Mouse (Mus musculus) liver, embryonic 16.5 days (tissue): ENCODE data around the gene Anxa3. TPM values are rescaled to one million over a fixed set of nuclear protein-coding genes. Genes with fewer than 3 reads are reported as not detected.
A peak's percentile ranks its signal among the peaks of the same experiment; 100 is the strongest.

Experiments
- ATAC-seq: fragments of 200-750 bp; cut with Nextera tagmentation; 2 replicates; pipeline ENCODE4 v1.8.0; 2017; ENCODE audit warnings: low read depth, mild to moderate bottlenecking, moderate number of reproducible peaks, moderate library complexity
- H3K27ac ChIP-seq: fragments of 300-500 bp; sonication (generic); 2 replicates; pipeline ENCODE4 v1.5.1; 2014; ENCODE audit warnings: mild to moderate bottlenecking, low read length
- H3K27me3 ChIP-seq: fragments of 300-500 bp; sonication (generic); 2 replicates; pipeline ENCODE4 v1.6.1; 2014; ENCODE audit warnings: low read depth, low read length, mixed read lengths; ENCODE audit not compliant: control insufficient read depth, insufficient read depth
- H3K36me3 ChIP-seq: fragments of 300-500 bp; sonication (generic); 2 replicates; pipeline ENCODE4 v1.6.1; 2014; ENCODE audit warnings: mild to moderate bottlenecking; ENCODE audit not compliant: control insufficient read depth, insufficient read depth
- H3K4me1 ChIP-seq: fragments of 300-500 bp; sonication (generic); 2 replicates; pipeline ENCODE4 v1.6.1; 2014; ENCODE audit warnings: low read depth, low read length, mixed read lengths; ENCODE audit not compliant: control insufficient read depth
- H3K4me2 ChIP-seq: fragments of 300-500 bp; sonication (generic); 2 replicates; pipeline ENCODE4 v1.6.1; 2014; ENCODE audit warnings: low read depth, low read length, mixed read lengths
- H3K4me3 ChIP-seq: fragments of 300-500 bp; sonication (generic); 2 replicates; pipeline ENCODE4 v1.5.1; 2014; ENCODE audit warnings: low read depth, mild to moderate bottlenecking, low read length
- H3K9ac ChIP-seq: fragments of 300-500 bp; sonication (generic); 2 replicates; pipeline ENCODE4 v1.6.1; 2014; ENCODE audit warnings: low read depth, low read length
- H3K9me3 ChIP-seq: fragments of 300-500 bp; sonication (generic); replicated peaks from 2 replicates; pipeline ENCODE4 v1.6.1; 2016; ENCODE audit warnings: low read length; ENCODE audit not compliant: control insufficient read depth
- WGBS: fragments of 180-500 bp; shearing (Covaris S2); extraction: QIAGEN DNeasy Blood & Tissue Kit; methylation state at CpG from one replicate; pipeline ENCODE4 v1.1.7; 2014; ENCODE audit not compliant: insufficient replicate concordance; 5-methylcytosine and 5-hydroxymethylcytosine counted together
- polyA plus RNA-seq: library from polyadenylated mRNA; unstranded; fragments of >200 nt; fragmentation: Nextera tagmentation; extraction: Ambion mirVana; gene quantifications from 2 replicates; pipeline ENCODE4 v1.2.1, GENCODE M21; 2015

The Anxa3 gene
- polyA plus RNA-seq, 1 experiment from 2014 or later: 20.4 TPM

- Histone ChIP-seq H3K9me3 (no peaks in the 10 kb centered on the region), H3K4me3 (no peak overlapping the region), H3K4me1 (no peaks in the 10 kb centered on the region), H3K27ac (no peak overlapping the region), H3K9ac (no peak overlapping the region), H3K4me2 (no peak overlapping the region), H3K27me3 (no peaks in the 10 kb centered on the region), H3K36me3 (no peaks in the 10 kb centered on the region)
- ATAC-seq: no peak
- WGBS: 48% methylated on average over 1 of the region's 1 CpGs
Measured at GRCm38 (mm10) chr5:96859938-96860337, 66.8 kb downstream of the Anxa3 start.

DNA sequence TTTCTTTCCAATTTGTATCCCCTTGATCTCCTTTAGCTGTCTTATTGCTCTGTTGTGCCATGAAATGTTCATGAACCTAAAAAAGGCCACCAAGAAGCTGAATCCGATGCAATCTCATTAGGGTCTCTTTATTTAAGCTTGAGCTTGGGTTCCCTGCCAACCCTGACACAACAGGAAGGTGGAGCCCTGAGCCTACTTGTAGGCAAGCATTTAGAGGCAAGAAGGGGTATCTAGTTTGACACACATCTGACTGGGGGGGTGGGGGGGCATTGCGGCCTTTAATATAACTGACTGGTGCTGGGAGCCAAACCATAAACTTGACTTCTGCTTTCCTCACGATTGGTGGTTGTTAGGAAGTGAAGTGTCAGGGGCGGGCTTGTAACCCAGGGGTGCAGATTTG, 74.0 kb downstream of the Anxa3 start:
- Histone ChIP-seq H3K27me3 (no peaks in the 10 kb centered on the region), H3K9me3 (no peaks in the 10 kb centered on the region), H3K36me3 (no peaks in the 10 kb centered on the region), H3K4me1 (no peaks in the 10 kb centered on the region), H3K27ac (no peak overlapping the region), H3K9ac (no peak overlapping the region), H3K4me3 (no peak overlapping the region), H3K4me2 (no peak overlapping the region)
- 51% methylated on average over 4 of the region's 4 CpGs for WGBS
- no peak for ATAC-seq

GRCm38 (mm10) chr5:96868893-96869292, 75.8 kb downstream of the Anxa3 start:
- no peak for ATAC-seq
- no peaks in the 10 kb centered on the region for H3K4me1 ChIP-seq
- no peak overlapping the region for H3K9ac ChIP-seq
- H3K36me3 ChIP-seq: no peaks in the 10 kb centered on the region
- H3K4me3 ChIP-seq: no peak overlapping the region
- no peak overlapping the region for H3K27ac ChIP-seq
- no peaks in the 10 kb centered on the region for H3K27me3 ChIP-seq
- WGBS: 47% methylated on average over 6 of the region's 6 CpGs
- H3K4me2 ChIP-seq: no peak overlapping the region
- H3K9me3 ChIP-seq: no peaks in the 10 kb centered on the region

DNA sequence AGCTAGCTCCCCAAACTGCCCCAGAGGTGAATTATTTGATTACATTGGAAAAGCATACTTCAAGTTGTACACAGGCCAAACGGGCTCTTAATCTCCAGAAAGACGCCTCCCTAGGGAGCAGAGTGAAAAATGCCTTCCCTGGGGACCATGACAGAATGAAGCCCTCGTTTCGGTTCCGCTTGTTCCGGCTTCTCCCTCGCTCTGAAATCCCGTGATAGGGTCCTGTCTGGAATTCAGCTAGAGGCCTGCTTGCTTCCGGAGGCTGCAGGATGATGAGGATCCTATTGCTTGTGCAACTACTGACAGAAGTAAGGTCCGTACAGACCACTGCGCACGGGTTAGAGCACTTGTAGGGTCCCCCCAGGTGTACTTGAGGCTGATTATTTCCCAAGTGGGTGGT, 77.9 kb downstream of the Anxa3 start:
- no peak overlapping the region for H3K4me2 ChIP-seq
- H3K27me3 ChIP-seq: no peaks in the 10 kb centered on the region
- no peak overlapping the region for H3K4me3 ChIP-seq
- ATAC-seq: no peak
- no peaks in the 10 kb centered on the region for H3K36me3 ChIP-seq
- no peaks in the 10 kb centered on the region for H3K4me1 ChIP-seq
- 75% methylated on average over 12 of the region's 12 CpGs for WGBS
- no peak overlapping the region for H3K9ac ChIP-seq
- no peaks in the 10 kb centered on the region for H3K9me3 ChIP-seq
- H3K27ac ChIP-seq: no peak overlapping the region

DNA sequence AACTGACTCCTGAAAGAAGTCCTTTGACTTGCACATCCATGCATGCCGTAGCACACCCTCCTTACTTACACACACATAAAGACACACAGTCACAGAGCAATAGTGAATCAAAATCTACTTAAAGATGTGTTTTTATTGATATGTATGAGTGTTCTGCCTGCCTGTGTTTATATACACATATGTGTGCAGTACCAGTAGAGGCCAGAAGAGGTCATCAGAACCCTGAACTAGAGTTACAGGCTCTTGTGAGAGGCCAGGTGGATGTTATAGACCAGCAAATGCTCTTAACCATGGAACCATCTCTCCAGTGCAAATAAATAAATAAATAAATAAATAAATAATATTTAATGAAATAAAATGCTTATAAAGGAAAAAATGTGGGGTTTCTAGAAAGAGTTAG, 85.0 kb downstream of the Anxa3 start:
- WGBS: 82% methylated on average over 1 of the region's 1 CpGs
- Histone ChIP-seq H3K4me1 (peaks cover 3% of the 10 kb centered on the region), H3K27me3 (no peaks in the 10 kb centered on the region), H3K9ac (no peak overlapping the region), H3K27ac (no peak overlapping the region), H3K36me3 (no peaks in the 10 kb centered on the region), H3K4me2 (no peak overlapping the region), H3K9me3 (peaks cover 4% of the 10 kb centered on the region; the same call in 1 of the 2 replicates), H3K4me3 (no peak overlapping the region)
- no peak for ATAC-seq

DNA sequence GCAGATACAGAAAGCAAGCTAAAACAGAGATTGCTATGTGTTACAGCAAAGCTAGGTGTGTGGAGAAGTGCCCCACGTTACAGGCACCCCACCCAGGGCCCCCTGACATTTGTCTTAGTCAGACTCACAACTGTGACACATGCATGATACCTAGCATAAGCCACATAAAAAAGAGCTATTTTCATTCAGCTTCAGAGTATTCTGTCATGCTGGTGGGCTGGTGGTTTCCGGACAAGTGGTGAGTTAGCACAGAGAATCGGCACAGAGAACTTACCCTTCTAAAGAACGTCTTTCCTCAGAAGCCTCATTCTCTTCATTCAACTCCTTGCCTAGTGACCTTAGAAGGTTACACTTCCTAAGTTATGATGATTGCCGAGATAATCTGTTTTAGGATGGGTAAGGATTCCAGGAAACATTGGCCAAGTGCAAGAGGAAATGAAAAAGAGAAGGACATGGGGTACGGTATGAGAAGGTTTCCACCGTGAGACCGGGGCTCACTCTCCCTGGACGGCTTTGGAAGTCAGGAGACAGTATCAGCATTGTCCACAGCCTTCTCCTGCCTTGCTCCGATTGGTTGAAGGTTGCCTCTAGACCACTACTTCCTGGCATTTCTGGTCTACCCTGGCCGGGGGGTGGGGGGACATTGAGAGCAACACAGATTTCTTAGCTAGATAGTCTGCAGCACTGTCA, 85.9 kb downstream of the Anxa3 start:
- Histone ChIP-seq H3K9me3 (peaks cover 4% of the 10 kb centered on the region; the same call in 1 of the 2 replicates), H3K27ac (no peak overlapping the region), H3K4me2 (no peak overlapping the region), H3K4me3 (no peak overlapping the region), H3K27me3 (no peaks in the 10 kb centered on the region), H3K36me3 (no peaks in the 10 kb centered on the region), H3K4me1 (peaks cover 3% of the 10 kb centered on the region), H3K9ac (no peak overlapping the region)
- ATAC-seq: no peak
- WGBS: 51% methylated on average over 11 of the region's 11 CpGs

DNA sequence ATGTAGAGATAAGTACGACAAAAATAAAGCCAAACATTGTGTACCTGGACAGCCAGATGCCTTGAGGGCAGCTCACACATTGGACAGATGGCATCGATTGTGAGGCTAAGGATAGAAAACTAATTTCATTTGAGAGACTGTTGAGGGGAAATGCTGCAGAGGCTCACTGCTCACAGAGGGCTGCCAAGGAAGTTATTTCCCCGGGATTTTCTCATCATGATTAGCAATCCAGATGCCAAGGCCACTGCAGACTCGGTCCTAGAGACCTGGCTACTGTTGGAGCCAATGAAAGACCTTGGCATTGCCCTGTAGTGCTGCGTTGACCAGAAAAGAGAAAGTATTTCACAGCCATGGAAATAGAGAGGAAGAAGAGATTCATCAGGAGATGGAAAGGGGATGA, 87.1 kb downstream of the Anxa3 start:
- Histone ChIP-seq H3K4me3 (no peak overlapping the region), H3K9ac (no peak overlapping the region), H3K27ac (no peak overlapping the region), H3K4me1 (peaks cover 5% of the 10 kb centered on the region), H3K36me3 (no peaks in the 10 kb centered on the region), H3K9me3 (peaks cover 4% of the 10 kb centered on the region; the same call in 1 of the 2 replicates), H3K27me3 (no peaks in the 10 kb centered on the region), H3K4me2 (no peak overlapping the region)
- WGBS: 64% methylated on average over 5 of the region's 5 CpGs
- ATAC-seq: no peak

DNA sequence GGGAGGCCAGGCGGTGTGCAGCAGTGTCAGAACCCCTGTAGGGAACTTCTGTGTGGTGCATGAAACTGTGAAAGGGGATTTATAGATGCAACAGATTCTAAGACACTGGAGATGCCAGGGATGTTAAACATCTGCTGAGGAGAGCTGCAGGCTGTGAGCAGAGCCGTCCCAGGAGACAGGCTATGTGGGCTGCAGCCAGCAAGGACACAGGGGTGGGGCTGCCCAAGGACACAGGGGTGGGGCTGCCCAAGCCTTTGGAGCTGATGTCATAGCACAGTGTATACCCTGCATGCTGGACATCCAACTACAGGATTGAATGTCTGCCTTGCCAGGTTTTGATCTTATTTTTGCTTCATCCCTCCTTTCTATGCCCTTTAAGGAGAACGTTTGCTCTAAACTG, 88.0 kb downstream of the Anxa3 start:
- H3K9me3 ChIP-seq: peaks cover 4% of the 10 kb centered on the region; the same call in 1 of the 2 replicates
- H3K36me3 ChIP-seq: no peaks in the 10 kb centered on the region
- H3K4me1 ChIP-seq: peaks cover 12% of the 10 kb centered on the region
- 72% methylated on average over 3 of the region's 3 CpGs for WGBS
- no peak overlapping the region for H3K27ac ChIP-seq
- H3K9ac ChIP-seq: no peak overlapping the region
- no peak overlapping the region for H3K4me2 ChIP-seq
- no peak overlapping the region for H3K4me3 ChIP-seq
- H3K27me3 ChIP-seq: no peaks in the 10 kb centered on the region
- peak; percentile 50 for ATAC-seq

DNA sequence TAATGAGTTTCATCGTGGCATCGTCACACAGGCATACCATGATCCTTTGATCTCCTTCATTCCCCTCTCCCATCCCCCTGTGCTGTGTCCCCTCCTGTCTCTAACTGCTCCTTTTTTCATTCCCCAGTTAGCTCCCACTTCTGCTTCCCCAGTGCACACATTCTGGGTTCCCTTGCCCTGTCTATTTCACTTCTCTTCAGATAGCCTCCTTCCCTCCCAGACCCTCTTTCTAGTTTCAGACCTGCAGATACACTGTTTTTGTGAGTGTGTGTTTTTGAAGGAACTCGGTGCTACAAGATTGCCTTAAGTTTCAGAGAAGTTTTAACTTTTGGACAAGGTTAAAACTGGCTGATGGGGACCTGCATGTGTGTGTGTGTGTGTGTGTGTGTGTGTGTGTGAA, 88.5 kb downstream of the Anxa3 start:
- Histone ChIP-seq H3K9me3 (peaks cover 4% of the 10 kb centered on the region; the same call in 1 of the 2 replicates), H3K4me2 (no peak overlapping the region), H3K4me1 (peaks cover 12% of the 10 kb centered on the region), H3K27ac (no peak overlapping the region), H3K36me3 (no peaks in the 10 kb centered on the region), H3K27me3 (no peaks in the 10 kb centered on the region), H3K4me3 (no peak overlapping the region), H3K9ac (no peak overlapping the region)
- no peak for ATAC-seq
- 61% methylated on average over 3 of the region's 3 CpGs for WGBS
